Mouse (Mus musculus) spleen, adult 2 months (tissue): ENCODE results near the gene Cep97.

Experiments used
- CTCF ChIP-seq: fragments of 200-500 bp; IDR thresholded peaks from 2 replicates; pipeline ENCODE4 v1.5.1; 2011; ENCODE audit warnings: mild to moderate bottlenecking, inconsistent platforms; ENCODE audit not compliant: insufficient read depth, insufficient read length, insufficient replicate concordance; ENCODE audit errors: extremely low read depth
- POLR2A ChIP-seq: fragments of 200-500 bp; IDR thresholded peaks from 2 replicates; pipeline ENCODE4 v1.6.1; 2011; ENCODE audit warnings: low read depth, low read length, inconsistent platforms

DNA sequence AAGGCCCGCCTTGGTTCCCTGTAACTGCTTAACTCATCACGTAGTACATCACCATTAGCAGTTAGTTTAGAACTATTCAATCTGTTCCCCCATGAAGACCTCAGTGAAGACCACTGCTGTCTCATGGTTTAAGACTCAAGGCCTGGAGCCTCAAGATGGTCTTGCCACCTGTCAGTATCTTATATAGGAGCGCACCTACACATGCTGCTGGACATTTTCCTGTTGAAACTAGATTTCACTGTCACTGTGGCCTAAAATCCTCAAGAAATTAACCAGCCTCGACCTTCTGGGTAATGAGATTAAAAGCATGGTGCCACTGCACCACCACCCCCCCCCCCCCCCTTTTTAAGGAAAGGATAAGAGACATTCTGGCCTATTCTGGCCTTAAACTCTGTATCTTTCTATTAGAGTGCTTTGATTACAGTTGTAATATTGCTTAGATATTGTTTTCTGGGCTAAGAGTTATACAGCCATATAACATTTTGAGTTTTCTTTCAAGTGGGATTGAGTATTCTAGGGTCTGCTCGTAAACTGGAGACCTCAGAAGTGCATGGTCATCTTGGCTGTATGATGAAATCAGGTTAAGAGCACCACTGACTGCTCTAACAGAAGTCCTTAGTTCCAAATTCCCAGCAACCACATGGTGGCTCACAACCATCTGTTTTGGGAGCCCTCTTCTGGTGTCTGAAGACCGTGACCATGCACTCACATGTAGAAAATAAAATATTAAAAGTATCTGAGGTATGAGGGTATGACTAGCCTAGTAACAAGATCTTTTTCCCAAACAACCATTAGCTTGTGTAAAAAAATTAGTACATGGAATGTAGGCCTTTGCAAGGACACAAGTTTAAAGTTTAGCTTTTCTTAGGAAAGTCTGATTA lies 37.3 kb upstream of the Cep97 start:
- no peak for TF ChIP-seq CTCF
- no peak for TF ChIP-seq POLR2A
